Mouse (Mus musculus): ENCODE measurements around the gene Hist1h4c.
A peak's percentile ranks its signal among the peaks of the same experiment; 100 is the strongest.
"Not testable (repeated sequence)": the region's sequence is repeated elsewhere in the genome, so short reads cannot be mapped to it uniquely, and the experiment has no call there.

Hist1h4c gene

GRCm38 (mm10) chr13:23730479-23730878 lies 32.2 kb upstream of the Hist1h4c start:
- no peak for ATAC-seq (ENCODE audit: insufficient number of reproducible peaks, low FRiP score, low TSS enrichment)

GRCm38 (mm10) chr13:23729706-23730105 lies 31.5 kb upstream of the Hist1h4c start:
- no peak for ATAC-seq (ENCODE audit: insufficient number of reproducible peaks, low FRiP score, low TSS enrichment)

- no peak for ATAC-seq (ENCODE audit: insufficient number of reproducible peaks, low FRiP score, low TSS enrichment)
Observed at GRCm38 (mm10) chr13:23729192-23729525, 30.9 kb upstream of the Hist1h4c start.

GRCm38 (mm10) chr13:23728472-23729191 lies 30.4 kb upstream of the Hist1h4c start:
- no peak for ATAC-seq (ENCODE audit: insufficient number of reproducible peaks, low FRiP score, low TSS enrichment)

GRCm38 (mm10) chr13:23725213-23725612 lies 27.0 kb upstream of the Hist1h4c start:
- ATAC-seq (ENCODE audit: insufficient number of reproducible peaks, low FRiP score, low TSS enrichment) = no peak

GRCm38 (mm10) chr13:23724239-23724638 lies 26.0 kb upstream of the Hist1h4c start:
- ATAC-seq (ENCODE audit: insufficient number of reproducible peaks, low FRiP score, low TSS enrichment) = no peak

GRCm38 (mm10) chr13:23717593-23718245 lies 19.5 kb upstream of the Hist1h4c start:
- not testable (repeated sequence) for ATAC-seq (ENCODE audit: insufficient number of reproducible peaks, low FRiP score, low TSS enrichment)

GRCm38 (mm10) chr13:23717176-23717575 lies 18.9 kb upstream of the Hist1h4c start:
- no peak for ATAC-seq (ENCODE audit: insufficient number of reproducible peaks, low FRiP score, low TSS enrichment)

GRCm38 (mm10) chr13:23716261-23717042 lies 18.2 kb upstream of the Hist1h4c start:
- ATAC-seq (ENCODE audit: insufficient number of reproducible peaks, low FRiP score, low TSS enrichment) = no peak

GRCm38 (mm10) chr13:23710374-23711089 lies 12.3 kb upstream of the Hist1h4c start, which contains the start of gene Hfe:
TSS of gene Hfe (minus strand) at chr13:23710854.
- no peak for ATAC-seq (ENCODE audit: insufficient number of reproducible peaks, low FRiP score, low TSS enrichment)

- ATAC-seq (ENCODE audit: insufficient number of reproducible peaks, low FRiP score, low TSS enrichment) = no peak
Observed at GRCm38 (mm10) chr13:23709714-23710373, 11.6 kb upstream of the Hist1h4c start.

GRCm38 (mm10) chr13:23708654-23709053 lies 10.4 kb upstream of the Hist1h4c start:
- no peak for ATAC-seq (ENCODE audit: insufficient number of reproducible peaks, low FRiP score, low TSS enrichment)

- no peak for ATAC-seq (ENCODE audit: insufficient number of reproducible peaks, low FRiP score, low TSS enrichment)
Observed at GRCm38 (mm10) chr13:23708041-23708440, 9.8 kb upstream of the Hist1h4c start.

- ATAC-seq (ENCODE audit: insufficient number of reproducible peaks, low FRiP score, low TSS enrichment) = no peak
Observed at GRCm38 (mm10) chr13:23706771-23707170, 8.5 kb upstream of the Hist1h4c start.

GRCm38 (mm10) chr13:23705751-23706356 lies 7.6 kb upstream of the Hist1h4c start:
- ATAC-seq (ENCODE audit: insufficient number of reproducible peaks, low FRiP score, low TSS enrichment) = no peak

- not testable (repeated sequence) for ATAC-seq (ENCODE audit: insufficient number of reproducible peaks, low FRiP score, low TSS enrichment)
Observed at GRCm38 (mm10) chr13:23702801-23703200, 4.5 kb upstream of the Hist1h4c start.

- no peak for ATAC-seq (ENCODE audit: insufficient number of reproducible peaks, low FRiP score, low TSS enrichment)
Observed at GRCm38 (mm10) chr13:23702220-23702619, 4.0 kb upstream of the Hist1h4c start.

- peak; percentile 59; the same call in 1 of the 2 replicates for ATAC-seq (ENCODE audit: insufficient number of reproducible peaks, low FRiP score, low TSS enrichment)
Observed at GRCm38 (mm10) chr13:23700786-23701520, 2.7 kb upstream of the Hist1h4c start.

GRCm38 (mm10) chr13:23699767-23700166 lies 1.5 kb upstream of the Hist1h4c start:
- ATAC-seq (ENCODE audit: insufficient number of reproducible peaks, low FRiP score, low TSS enrichment) = no peak
